Mouse (Mus musculus) layer of hippocampus, adult 11-12 months (tissue): ENCODE measurements at regions not wholly inside any gene's neighbourhood (a gene's known extent, or its start where the extent isn't known, plus 50 kb on each side); places are given as distances from the start of the nearest gene placed in this dataset.

Experiments used
- DNase-seq: peaks from one replicate; pipeline ENCODE4 v3.0.0; 2022; ENCODE audit warnings: low spot score

- no peak for DNase-seq
Observed at GRCm38 (mm10) chr6:140178425-140179193, 137.4 kb upstream of the Plcz1 start.

GRCm38 (mm10) chr6:140172716-140173115 is 131.5 kb upstream of the Plcz1 start:
- DNase-seq: no peak

DNA sequence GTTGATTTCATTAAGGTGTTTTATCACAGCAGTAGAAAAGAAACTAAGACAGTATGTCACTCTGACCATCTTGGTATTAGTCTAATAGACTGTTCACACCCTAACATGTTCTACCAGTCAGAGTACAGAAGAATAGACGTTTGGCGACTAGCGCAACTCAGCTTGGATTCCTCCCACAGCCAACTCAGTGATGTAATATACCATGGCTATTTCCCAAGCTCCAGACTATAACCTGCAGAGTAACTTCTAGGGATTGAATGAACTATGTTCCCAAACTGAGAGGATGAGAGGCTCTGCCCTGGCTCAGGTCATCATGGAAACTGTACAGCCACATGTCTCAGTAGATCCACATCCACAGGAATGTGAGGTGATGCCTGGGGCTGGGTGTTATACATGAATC is 128.6 kb upstream of the Plcz1 start:
- DNase-seq: no peak

DNA sequence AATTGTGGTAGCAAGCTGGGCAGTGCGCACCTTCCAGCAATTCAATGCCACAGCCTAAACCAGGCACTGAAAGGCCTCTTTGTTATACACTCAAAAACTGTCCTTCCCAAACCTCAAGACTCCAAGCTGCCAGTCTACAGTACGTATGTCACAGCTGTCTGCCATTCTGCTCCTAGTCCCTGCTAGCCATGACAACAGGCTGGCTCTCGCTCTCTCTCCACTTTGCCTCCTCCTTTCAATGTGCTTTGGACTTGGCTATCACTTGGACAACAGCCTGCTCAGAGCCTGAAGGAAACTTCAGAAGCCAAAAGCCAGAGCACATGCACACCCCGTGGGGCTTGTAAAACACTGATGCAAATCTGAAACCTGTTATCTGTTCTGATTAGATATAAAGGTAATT is 125.9 kb upstream of the Plcz1 start:
- DNase-seq: no peak

- DNase-seq: no peak
Observed at GRCm38 (mm10) chr6:140162729-140163128, 121.5 kb upstream of the Plcz1 start.

DNA sequence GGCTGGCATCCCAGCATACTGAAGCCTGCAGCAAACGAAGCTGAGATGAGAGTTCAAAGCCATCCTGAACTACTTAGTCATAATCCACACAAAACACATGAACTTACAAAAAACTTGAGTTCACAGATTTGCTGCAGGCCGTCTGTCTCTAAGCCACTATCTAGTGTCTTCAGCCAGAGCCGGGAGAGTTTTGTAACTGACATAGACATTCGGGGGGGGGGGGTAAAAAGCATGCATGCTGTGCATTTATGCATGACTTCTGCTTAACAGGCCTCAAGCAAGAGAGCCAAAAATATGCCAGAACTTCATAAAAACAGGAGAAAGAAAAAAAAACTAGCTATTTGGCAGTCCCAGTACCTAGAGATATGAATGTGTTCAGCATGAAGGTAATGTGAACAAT is 120.2 kb upstream of the Plcz1 start:
- no peak for DNase-seq

DNA sequence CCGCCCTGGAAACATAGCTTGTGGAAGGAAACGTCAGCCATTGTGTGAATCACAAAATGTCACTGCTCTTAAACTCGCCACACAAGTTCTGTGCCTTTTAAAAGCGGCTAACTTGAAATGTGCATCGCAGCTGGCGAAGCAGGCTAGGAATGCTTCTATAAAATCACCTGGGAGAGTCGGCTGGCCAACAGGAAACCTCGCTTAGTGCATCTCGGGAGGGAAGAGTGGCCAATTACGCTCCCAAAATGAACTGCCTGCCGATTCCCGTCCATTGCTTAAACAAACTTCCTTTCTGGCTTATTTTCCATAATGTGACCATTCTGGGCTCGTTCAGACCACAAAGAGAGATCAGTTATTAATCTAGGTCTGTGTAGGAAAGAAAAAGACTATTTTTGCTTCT is 119.7 kb upstream of the Plcz1 start:
- DNase-seq: no peak

GRCm38 (mm10) chr6:140158986-140159385 is 117.7 kb upstream of the Plcz1 start:
- no peak for DNase-seq

GRCm38 (mm10) chr6:140157375-140157774 is 116.1 kb upstream of the Plcz1 start:
- DNase-seq: no peak

GRCm38 (mm10) chr6:140152418-140153176 is 111.3 kb upstream of the Plcz1 start:
- peak; percentile 61 for DNase-seq

GRCm38 (mm10) chr6:140148628-140149245 is 107.5 kb upstream of the Plcz1 start:
- no peak for DNase-seq

- DNase-seq: peak; percentile 46
Observed at GRCm38 (mm10) chr6:140148138-140148537, 106.9 kb upstream of the Plcz1 start.

GRCm38 (mm10) chr6:140147711-140148110 is 106.5 kb upstream of the Plcz1 start:
- DNase-seq: no peak

- no peak for DNase-seq
Observed at GRCm38 (mm10) chr6:140133734-140134133, 92.5 kb upstream of the Plcz1 start.

- DNase-seq: no peak
Observed at GRCm38 (mm10) chr6:140126645-140127044, 85.4 kb upstream of the Plcz1 start.

- peak; percentile 11 for DNase-seq
Observed at GRCm38 (mm10) chr6:140114024-140114423, 72.8 kb upstream of the Plcz1 start.

DNA sequence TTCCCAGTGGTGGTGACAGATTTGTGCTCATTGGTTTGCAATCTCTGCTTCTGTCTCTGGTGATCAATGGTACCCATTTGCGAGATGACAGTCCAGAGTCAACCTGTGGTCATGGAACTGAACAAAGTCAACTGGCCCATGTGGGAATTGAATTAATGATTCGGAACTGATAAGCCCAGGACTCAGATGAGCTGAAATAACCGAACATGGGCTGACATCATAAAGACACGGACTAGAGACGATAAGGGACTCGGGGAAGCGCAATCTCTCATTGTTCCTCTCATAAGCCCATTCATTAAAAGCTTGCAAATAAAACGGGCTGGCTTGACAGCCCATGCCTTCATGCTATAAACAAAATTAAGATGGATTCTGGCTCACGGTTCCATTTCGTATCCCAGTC is 70.8 kb upstream of the Plcz1 start:
- no peak for DNase-seq

- DNase-seq: no peak
Observed at GRCm38 (mm10) chr6:140108083-140108482, 66.8 kb upstream of the Plcz1 start.

GRCm38 (mm10) chr6:140107628-140108027 is 66.4 kb upstream of the Plcz1 start:
- DNase-seq: no peak

DNA sequence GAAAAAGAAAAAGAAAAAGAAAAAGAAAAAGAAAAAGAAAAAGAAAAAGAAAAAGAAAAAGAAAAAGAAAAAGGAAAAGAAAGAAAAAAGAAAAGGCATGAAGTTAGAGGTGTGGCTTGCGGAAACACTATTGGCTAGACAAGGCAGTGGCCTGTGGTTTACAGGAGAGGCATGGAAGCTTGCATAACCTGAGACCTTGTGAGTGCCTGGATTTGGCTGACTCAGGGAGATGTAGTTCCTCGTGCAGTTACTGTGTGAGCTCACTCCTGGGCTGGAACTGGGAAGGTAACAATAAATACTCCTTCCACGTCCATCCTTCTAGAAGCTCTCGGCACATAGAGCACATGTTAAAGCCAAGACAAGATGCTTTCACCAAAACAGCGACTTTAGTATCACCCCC is 64.9 kb upstream of the Plcz1 start:
- DNase-seq: no peak

DNA sequence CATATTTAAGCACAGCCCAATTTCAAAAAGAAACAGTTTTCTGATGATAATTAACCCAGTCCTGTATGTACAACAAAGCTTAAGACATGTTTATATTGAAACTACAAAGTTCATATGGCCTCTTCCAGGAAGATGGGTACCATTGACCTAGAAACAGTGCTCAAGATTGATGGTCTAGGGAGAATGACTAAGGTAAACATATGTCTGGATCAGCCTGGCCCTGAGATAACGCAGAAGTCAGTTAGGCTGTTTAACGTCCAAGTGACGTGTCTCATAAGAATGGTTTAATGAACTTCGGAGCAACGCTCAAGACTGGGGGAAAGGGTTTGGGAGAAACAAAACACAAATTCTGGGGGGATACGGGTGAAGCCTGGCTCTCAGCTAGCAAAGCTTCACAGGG is 60.8 kb upstream of the Plcz1 start:
- no peak for DNase-seq

- no peak for DNase-seq
Observed at GRCm38 (mm10) chr6:140095416-140095815, 54.2 kb upstream of the Plcz1 start.
